Mouse (Mus musculus) kidney, adult 8-10 months (tissue): Measurements from ENCODE around the gene Gm960.
A peak's percentile ranks its signal among the peaks of the same experiment; 100 is the strongest.

Source experiments
- DNase-seq, 2 experiments: peaks; one replicate each; pipeline ENCODE4 v3.0.0; 2022

Gm960 gene

DNA sequence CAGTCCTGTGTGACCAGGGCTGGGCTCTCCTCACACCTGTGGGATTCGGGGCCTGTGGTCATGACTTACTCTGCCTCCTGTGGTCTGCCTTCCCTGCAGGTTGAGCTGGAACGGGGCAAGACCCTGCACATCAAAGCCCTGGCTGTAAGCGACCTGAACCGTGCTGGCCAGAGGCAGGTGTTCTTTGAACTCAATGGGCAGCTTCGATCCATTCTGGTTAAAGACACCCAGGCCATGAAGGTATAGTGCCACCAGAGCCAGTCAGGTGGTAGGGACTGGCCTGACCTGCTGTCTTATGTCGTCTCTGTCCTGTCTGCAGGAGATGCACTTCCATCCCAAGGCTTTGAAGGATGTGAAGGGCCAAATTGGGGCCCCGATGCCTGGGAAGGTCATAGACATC, 77.7 kb downstream of the Gm960 start:
- DNase-seq, result no peak

DNA sequence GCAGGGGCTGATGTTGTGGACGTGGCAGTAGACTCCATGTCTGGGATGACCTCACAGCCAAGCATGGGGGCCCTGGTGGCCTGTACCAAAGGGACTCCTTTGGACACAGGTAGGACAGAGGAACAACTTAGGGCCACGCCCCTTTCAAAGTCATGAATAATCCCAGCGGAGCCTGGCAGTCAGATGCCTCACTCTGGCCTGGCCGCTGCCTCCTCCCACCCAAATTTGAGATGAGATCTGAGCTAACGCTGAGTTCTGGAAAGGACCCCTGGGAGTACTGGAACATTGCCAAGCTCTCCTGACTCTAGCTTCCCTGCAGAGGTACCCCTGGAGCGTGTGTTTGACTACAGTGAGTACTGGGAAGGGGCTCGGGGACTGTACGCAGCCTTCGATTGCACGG, 79.0 kb downstream of the Gm960 start:
- DNase-seq, result no peak

DNA sequence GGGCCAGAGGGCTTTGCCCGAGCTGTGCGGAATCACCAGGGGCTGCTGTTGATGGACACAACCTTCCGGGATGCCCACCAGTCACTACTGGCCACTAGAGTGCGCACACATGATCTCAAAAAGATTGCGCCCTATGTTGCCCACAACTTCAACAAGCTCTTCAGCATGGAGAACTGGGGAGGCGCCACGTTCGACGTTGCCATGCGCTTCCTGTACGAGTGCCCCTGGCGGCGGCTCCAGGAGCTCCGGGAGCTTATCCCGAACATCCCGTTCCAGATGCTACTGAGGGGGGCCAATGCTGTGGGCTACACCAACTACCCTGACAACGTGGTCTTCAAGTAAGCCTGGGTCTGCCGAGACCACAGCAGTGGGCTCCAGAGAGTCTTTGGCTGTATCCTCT, 80.3 kb downstream of the Gm960 start:
- no peak for DNase-seq

DNA sequence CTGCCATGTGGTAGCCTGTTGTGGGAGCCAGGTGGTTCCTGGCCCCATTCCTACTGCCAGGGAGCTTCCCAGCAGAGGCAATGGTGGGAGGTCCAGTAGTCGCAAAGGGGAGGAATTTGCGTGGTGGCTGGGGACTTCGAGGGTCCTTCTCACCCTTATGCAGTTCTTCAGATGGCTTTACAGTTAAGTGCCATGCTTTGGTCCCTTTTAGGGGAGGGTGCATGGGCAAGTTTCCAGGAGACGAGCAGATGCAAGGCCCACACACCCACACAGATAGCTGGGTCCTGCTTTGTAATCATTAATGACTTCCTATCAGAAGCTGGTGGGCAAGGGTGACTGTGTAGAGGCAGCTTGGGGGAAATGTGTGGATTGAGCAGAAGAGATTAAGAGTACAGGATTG, 81.9 kb downstream of the Gm960 start:
- no peak for DNase-seq

DNA sequence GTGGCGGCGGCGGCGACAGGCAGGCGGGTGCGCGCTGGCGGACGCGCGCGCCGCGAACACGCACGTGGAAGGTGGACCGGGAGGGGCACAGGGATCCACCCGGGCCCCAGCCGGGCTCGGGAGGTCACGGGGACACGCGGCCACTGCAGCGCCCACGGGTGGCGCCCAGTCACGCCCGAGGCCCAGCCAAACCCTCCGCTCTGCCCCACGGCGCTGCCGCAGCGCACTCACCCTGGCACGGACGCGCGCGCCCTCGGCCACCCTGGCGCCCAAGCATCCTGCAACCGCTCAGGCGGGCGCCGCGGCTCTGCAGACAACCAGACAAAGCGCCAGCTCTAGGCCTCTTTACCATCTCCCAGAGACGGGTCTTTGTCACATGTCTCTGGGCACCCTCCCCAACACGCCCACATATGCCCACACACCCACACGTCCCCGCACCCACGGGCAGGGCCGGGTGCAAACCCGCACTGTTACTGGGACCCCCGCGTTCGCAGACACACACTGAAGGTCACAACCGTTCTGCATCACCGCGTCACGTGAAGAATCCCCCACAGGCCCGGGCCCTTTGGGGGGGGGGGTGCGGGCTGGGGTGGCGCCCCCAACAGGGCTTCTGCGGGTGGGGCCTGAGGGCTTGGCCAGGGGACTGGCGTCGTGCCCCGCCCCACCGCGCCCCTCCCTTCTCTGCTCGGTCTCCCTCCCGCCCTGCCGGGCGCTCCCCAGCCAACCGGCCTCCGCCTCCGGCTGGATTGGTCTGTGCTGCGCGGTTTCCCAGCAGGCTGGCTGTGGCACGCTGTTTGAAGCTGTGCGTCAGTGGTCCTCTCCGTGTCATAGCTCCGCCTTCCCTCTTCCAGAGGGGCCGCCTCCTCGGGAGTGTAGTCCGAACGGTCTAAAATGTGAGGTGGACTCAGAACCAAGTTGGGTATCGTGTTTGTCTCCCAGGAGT, 83.0 kb downstream of the Gm960 start, which contains the start of gene Lrfn4:
Gene Lrfn4 (minus strand): TSS at position 517 of the 943 bp plus-strand sequence.
- peak; percentile 62 to 71 for DNase-seq

DNA sequence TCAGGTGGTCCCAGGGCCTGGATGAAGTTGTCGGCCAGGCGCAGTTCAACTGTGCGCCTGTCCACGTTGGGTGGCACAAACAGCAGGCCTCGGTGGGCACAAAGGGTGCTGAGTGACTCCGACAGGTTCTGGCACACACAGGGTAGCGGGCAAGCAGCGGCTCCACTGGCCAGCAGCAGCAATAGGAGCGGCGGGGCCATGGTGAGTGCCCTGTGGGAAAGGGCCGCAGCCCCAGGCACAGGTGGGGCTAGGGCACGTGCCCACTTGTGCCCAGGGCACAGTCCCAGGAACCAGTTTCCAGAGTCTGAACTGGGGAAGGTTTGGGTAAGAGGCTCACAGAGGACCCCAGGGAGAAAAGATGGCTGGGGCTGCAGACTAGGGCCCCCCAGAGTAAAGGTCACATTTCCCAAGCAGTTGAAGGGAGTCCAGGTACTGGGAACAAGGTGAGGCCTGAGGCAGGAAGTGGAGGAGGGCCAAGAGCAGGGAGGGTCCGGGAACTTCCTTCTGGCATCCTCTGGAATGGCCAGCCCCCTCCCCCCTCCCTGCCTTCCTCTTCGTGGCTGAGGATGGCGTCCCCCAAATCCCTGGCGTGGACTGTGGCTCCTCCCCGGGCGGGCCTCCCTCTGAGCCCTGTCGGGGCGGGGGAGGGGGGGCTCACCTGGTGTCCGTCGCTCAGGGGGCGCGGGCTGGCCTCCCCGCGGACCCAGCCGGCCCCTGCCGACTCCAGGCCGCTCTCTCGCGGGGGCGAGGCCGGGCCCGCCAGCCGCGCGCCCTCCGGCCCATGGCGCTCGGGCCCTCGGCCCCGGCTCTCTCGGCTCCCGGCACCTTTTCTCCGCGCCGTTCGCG, 83.9 kb downstream of the Gm960 start:
- DNase-seq, result peak in 1 of 2 experiments; percentile 11

DNA sequence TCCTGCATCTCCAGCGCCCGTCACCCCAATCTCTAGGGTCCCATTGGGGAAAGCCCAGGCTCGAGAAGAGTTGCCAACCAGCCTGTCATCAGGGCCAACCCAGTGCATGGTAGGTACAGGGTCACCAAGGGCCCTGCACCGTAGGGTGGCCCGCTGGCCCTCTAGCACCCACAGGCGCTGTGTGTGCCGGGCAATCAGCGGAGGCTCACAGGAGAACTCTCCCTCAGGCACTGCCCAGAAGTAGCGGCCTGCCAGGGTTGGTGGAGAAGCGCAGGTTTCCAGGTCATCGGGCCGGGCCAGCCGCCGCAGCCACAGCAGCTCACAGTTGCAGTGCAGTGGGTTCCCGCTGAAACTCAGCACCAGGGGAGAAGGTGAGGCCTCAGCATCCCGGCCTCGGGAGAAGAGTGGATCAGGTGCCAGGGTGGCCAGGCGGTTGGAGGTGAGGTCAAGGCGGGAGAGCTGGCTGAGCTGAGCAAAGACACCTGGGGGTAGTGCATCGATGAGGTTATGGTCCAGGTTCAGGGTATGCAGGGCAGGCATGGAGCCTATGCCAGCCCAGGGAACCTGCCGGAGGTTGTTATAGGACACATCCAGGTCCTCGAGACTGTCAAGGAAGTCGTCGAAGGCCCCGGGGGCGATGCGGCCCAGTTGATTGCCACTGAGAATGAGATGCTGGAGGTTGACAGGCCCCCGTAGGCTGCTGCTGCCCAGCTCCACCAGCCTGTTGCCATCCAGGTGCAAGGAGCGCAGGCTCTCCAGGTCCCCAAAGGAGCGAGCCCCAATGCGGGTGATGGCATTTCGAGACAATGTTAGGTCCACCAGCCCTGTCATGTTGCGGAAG, 84.8 kb downstream of the Gm960 start:
- DNase-seq, result no peak

DNA sequence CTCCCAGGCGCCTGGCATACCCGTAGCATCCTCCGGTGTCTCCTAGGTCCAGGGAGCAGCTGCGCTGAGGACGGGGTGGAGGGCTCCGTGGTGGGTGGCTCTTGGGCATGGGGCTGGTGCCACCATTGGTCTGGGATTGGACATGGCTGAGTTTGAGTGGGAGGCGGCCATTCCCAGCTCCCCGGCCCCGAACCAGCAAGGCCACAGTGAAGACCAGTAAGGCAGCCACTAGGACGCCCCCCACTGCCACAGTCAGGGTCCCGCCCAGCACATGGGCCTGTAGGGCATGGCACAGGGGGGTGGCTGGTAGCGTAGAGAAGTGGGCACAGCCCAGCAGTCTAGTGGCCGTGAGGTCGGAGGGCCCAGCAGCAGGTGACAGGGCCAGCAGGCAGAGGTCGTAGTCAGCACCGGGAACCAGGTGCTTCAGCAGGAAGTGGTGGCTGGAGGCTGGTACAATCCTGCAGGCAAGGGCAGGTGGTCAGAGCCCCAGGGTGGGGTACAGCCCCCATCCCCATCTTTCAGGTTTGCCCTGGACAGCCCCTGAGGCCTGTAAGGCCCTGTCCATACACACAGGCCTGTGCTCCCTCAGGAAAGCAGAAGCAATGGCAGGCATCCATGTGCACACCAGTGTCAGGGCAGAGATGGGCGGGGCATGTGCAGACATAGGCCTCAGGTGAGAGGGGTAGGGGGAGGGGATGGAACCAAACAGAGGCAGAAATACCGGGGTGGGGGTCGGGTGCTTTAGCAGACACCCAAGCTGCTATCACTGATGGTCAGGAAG, 86.1 kb downstream of the Gm960 start:
- no peak for DNase-seq

DNA sequence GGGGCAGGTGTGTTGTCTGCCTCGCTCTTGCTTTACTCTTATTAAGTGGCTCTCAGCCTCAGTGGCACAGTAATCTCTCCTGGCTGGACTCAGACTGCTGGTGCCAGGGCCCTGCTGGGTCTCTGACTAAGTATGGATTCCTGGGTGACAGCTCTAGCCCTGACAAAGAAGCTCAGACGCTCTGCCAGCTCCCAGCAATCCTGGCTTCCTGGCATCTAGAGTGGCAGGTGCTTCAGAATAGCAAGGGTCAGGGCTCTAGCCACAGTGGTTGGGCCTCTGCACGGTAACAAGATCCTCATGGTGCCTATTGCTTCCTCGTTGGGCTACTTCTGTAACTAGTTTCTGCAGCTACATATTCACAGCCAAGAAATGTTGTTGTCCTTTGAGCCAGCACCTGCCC, 88.4 kb downstream of the Gm960 start:
- no peak for DNase-seq

DNA sequence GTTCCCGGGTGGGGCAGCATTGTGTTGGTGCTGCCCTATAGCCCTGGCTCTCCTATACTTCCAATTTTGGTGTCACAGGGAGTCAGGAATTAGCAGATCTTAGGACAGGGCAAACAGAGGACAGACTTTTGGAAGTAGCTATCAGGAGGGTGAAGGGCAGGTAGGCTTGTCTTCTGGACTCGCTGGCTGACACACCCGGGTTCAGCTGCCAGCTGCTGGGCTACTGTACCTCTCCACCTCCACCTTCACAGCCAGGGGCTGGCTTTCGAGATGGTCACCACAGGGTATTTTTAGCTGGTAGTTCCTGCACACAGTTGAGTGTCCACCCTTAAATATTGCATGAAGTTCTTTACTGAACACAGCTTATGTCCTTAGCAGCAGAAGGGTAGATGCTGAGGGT, 90.0 kb downstream of the Gm960 start:
- no peak for DNase-seq

DNA sequence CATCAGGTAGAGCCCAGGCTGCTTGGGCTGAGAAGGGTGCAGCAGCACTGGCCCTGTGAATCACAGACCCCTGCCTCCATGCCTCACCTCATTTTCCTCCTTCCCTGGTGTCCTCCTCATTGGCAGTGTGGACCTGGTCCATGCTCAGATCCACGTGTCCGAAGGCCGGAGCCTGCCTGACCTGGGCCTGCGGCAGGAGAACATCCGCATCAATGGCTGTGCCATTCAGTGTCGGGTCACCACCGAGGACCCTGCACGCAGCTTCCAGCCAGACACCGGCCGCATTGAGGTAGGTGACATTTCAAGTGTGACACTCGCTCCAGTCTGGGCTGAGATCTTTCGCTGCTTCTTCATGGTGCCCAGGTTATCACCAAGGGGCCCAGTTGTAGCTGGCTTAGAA, 91.1 kb downstream of the Gm960 start:
- DNase-seq, result no peak

DNA sequence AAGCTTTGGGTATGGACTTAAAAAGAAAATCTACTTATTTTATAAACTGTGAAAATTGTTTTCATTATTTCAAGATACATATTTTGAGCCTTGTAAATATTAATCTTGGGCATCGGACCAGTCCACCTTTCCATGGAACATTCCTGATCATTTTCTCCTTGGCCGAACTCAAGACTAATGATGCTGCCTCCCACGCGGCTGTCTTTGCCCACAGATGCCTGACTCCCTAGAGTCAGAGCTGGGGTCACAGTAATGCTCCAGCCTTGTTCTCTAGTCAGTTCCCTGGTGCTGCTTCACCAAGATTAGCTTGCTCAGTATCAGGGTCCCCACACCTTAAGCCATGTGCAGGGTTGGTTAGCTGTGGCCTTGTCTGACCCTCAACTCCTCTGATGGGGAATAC, 92.8 kb downstream of the Gm960 start:
- no peak for DNase-seq

DNA sequence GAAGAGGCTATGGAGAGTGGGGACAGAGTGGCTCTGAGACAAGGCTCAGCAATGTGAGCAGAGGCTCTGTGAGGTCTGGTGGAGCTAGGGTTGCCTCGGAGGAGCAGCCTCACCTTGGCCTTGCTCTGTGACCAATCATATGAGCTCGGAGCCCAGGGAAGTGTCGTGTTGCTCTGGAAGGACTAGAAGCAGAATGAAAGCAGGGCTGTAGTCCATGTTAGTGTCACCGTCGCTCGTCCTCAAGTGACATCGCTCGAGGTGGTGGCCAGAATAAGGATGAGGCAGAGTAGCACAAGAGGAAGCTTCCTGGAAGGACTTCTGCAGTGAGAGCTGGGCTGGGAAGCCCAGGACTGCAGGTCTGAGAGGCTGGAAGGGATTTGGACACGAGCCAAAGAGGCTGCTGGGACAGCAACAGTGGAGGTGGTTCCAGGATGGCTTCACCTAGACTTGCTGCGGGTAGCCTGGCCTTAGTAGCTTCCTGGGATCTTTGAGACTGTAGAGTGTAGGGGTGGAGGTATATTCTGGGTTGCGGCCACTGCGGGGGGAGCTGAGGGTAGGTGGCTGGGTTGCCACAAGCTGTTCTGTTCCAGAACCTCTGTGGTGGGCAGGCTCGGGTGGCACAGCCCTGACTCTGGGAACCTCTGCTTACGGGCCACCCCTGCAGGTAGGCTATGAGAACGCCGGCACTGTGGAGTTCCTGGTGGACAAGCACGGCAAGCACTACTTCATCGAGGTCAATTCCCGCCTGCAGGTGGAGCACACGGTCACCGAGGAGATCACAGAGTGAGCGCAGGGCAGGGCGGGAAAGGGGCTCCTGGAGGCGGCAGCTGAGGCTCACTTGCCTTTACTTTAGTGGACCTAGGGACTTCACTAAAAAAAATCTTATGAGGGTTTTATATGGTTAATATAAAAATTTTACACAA, 94.4 kb downstream of the Gm960 start:
- peak; percentile 58 to 70 for DNase-seq

DNA sequence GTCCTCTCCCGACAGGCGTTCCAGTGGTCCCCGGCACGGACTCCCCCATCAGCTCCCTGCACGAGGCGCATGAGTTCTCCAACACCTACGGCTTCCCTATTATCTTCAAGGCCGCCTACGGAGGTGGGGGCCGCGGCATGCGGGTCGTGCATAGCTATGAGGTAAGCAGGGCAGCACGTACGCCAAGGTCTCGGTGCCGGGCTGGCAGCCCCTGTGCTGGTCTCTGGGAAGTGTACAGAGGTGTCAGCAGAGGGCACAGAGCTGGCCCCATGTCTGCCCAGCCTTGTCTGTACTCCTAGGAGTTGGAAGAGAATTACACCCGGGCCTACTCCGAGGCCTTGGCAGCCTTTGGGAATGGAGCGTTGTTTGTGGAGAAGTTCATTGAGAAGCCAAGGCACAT, 96.0 kb downstream of the Gm960 start:
- no peak for DNase-seq

DNA sequence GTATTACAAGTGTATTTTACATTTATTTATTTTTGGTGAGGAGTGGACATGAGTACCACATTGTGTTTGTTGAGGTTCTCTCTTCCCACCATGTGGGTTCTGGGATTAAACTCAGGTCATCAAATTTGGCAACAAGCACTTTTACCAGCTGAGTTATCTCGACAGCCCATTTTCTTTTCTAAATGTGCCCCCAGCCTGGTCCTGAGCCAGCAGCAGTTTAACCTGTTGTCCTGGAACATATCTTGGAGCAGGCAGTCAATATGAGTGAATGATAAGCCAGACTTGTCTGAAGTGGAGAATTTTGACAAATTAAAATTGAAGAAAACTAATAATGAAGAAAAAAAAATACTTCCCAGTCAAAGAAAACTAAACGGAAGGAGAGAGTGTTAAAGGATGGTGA, 102.4 kb downstream of the Gm960 start:
- DNase-seq, result peak in 1 of 2 experiments; percentile 61

DNA sequence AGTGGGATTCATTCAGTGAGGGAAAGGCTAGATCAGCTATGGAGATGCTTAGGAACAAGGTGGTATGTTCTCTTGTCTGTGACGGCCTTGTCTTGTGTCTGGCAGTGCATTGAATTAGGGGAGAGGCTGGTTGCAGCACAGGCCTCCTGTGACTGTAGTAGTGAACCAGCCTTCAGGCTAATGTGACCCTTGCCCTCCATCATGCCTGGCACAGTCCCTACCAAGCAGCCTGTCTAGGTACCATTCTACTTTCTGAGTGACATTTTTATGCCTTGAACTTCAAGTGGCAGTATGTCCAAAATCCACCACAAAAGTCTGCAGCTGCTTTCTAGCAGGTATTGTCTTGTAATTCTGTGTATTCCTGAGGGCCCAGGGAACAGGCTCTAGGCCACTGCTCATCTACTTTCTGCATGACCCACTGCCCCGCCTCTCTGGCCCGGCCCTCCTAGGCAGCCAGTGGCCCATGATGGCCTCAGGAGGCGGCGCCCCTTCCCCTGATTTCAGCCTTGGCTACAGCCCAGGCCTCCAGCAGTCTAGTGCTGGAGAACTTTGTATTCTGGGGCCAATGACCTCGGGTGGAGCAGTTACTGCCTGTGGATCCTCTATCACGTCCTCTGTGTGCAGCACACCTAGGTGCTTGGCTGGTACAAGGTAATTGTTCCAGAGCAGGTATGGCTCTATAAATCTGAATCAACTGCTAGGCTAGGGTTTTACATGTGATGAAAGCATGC, 104.5 kb downstream of the Gm960 start:
- peak; percentile 86 to 88 for DNase-seq

DNA sequence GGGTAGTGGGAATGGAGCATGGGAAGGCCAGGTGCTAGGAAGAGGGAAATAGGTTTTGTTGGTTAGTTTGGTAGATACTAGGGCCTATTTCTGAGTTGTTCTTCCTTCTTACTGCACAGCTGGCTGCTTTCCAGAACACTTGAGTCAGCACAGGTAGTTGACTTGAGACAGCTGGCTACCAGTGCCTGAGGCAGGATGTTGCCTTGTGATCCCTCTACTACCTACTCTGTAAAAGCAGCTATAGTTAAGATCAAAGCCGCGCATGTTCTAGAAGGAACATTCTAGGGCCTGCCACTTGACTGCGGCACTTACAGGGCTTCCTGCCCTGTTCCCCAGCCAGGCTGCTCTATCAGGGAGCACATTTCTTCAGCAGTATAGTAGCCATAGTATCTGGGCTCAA, 108.4 kb downstream of the Gm960 start:
- DNase-seq, result peak in 1 of 2 experiments; percentile 36

DNA sequence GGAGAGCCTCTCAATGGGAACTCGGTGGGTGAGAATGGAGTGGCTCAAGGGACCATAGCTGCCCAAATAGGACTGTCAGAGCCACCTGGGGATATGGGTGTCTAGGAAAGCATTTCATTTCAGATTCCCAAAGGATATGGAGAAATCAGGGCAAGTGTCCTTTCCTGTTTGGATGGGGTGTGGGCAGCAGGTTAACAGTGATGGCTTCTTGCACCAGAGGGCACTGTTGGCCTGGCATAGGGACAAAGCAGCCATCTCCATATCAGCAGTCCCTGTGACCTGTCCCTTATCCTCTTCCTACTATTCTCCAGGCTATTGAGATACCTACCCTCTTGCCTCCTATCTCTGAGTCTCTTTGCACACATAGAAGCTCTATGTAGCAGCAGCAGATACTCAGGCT, 109.4 kb downstream of the Gm960 start:
- no peak for DNase-seq

DNA sequence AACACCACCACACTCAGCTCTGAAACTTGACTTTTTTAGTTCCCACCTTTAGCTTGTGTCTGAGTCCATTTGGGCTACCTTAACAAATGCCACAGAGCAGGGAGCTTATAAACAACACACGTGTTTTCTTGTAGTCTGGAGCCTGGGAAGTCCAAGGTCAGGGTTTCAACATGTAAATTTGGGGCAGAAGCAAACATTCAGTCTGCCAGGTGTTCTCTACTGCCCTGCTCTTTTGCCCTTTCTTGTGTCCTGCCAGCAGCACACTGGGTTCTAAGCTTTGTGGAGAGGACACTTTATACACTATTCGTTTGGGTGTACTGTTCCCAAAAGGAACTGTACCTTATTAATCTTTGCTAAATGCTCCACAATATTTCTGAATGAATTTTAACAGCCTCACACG, 110.0 kb downstream of the Gm960 start:
- DNase-seq, result peak; percentile 26 to 34

DNA sequence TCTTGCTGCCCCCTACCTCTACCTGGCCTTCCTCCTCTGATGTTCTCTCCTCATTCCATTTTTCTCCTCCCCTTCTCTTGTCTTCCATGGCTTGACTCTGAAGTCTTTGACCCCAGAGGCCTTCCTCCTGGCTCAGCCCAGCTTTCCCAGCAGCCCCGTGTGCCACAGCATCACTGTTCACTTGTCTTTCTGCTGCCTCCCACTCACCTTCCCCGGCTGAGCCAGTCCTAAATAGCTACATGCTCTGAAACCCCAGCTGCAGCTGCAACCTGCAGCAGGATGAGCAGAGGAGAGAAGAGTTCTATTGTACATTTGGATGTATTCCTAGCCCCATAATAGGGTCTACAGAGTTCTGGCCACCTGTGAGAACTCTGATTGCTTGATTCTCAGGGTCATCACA, 111.0 kb downstream of the Gm960 start:
- no peak for DNase-seq
